ENCODE assay signal across 9 mouse cellular contexts in genomic region chr5:135395826-135396225, GRCm38 (mm10). TPM values are rescaled to one million over a fixed set of nuclear protein-coding genes. Genes with fewer than 3 reads are reported as not detected.
DNase-seq lines count a peak whose midpoint lies in the region; ATAC-seq and TF ChIP-seq lines count a peak whose summit lies in the region.
"Had no signal": no experiment of that assay in that cellular context is flagged by ENCODE, and none has a peak within 500 bp of the region (broad histone marks: within the 10 kb centered on the region; RNA-seq: fewer than 3 reads in every experiment).

No protein-coding gene starts in this region.

- peaks cover 12% of the 10 kb centered on the region for H3K36me3 ChIP-seq in forebrain, postnatal 0 days (ENCODE audit: insufficient read depth)
- peaks cover 15% of the 10 kb centered on the region for H3K36me3 ChIP-seq in forebrain, embryonic 15.5 days
- peaks cover 6% of the 10 kb centered on the region; the same call in 1 of the 2 replicates for H3K36me3 ChIP-seq in liver, adult 2 months (ENCODE audit: control insufficient read depth, insufficient read depth, low read length)

- no peaks in the 10 kb centered on the region for H3K9me3 ChIP-seq in forebrain, postnatal 0 days (ENCODE audit: low read length)
- H3K9me3 ChIP-seq in forebrain, embryonic 15.5 days, result no peaks in the 10 kb centered on the region

- peaks cover 7% of the 10 kb centered on the region; the same call in 1 of the 2 replicates for H3K79me2 ChIP-seq in liver, adult 2 months (ENCODE audit: control insufficient read depth, insufficient read depth, low read length)

- ATAC-seq in forebrain, postnatal 0 days, result no peak
- no peak for ATAC-seq in forebrain, embryonic 15.5 days (replicated peaks)
- ATAC-seq in monocyte, adult 5-6 weeks (replicated peaks; ENCODE audit: insufficient number of reproducible peaks, low FRiP score, low TSS enrichment, poor library complexity, severe bottlenecking), result no peak; the same call in 1 of the 2 replicates

- no peaks in the 10 kb centered on the region for H3K27me3 ChIP-seq in forebrain, postnatal 0 days (ENCODE audit: insufficient read depth, low read length)
- no peaks in the 10 kb centered on the region for H3K27me3 ChIP-seq in forebrain, embryonic 15.5 days
- no peaks in the 10 kb centered on the region for H3K27me3 ChIP-seq in liver, adult 2 months (ENCODE audit: control insufficient read depth, insufficient read depth, low read length)

- H3K4me2 ChIP-seq in forebrain, postnatal 0 days (ENCODE audit: low read depth), result no peak overlapping the region
- no peak overlapping the region for H3K4me2 ChIP-seq in forebrain, embryonic 15.5 days (replicated peaks)

- H3K9ac ChIP-seq in forebrain, postnatal 0 days, result no peak overlapping the region
- H3K9ac ChIP-seq in forebrain, embryonic 15.5 days (replicated peaks), result no peak overlapping the region
- no peak overlapping the region for H3K9ac ChIP-seq in liver, adult 2 months (ENCODE audit: low read depth, low read length)

- H3K4me3 ChIP-seq in forebrain, postnatal 0 days (ENCODE audit: low read depth, low read length), result no peak overlapping the region
- no peak overlapping the region for H3K4me3 ChIP-seq in forebrain, embryonic 15.5 days
- no peak overlapping the region for H3K4me3 ChIP-seq in liver, adult 2 months (ENCODE audit: insufficient read depth, low read depth, low read length)

- H3K27ac ChIP-seq in forebrain, postnatal 0 days (ENCODE audit: low read depth, low read length), result no peak overlapping the region
- H3K27ac ChIP-seq in forebrain, embryonic 15.5 days (replicated peaks), result no peak overlapping the region
- no peak overlapping the region for H3K27ac ChIP-seq in liver, adult 2 months (replicated peaks; ENCODE audit: insufficient read depth, low read depth, low read length)

- 49% methylated on average over 5 of the region's 5 CpGs for WGBS in forebrain, postnatal 0 days
- 55% methylated on average over 5 of the region's 5 CpGs for WGBS in forebrain, embryonic 15.5 days
- WGBS in liver, adult 2 months, result 62% methylated on average over 5 of the region's 5 CpGs

- peak; percentile 76 for TF ChIP-seq CTCF in forebrain, postnatal 0 days (IDR thresholded peaks at IDR 0.05; ENCODE audit: low read depth)
- peak; percentile 58 for TF ChIP-seq CTCF in liver, adult 2 months (IDR thresholded peaks at IDR 0.05; ENCODE audit: low read depth, low read length)

- H3K4me1 ChIP-seq in forebrain, postnatal 0 days (ENCODE audit: insufficient read depth), result peaks cover 11% of the 10 kb centered on the region; the same call in 1 of the 2 replicates
- peaks cover 18% of the 10 kb centered on the region for H3K4me1 ChIP-seq in forebrain, embryonic 15.5 days
- H3K4me1 ChIP-seq in liver, adult 2 months (ENCODE audit: control insufficient read depth, insufficient read depth, low read length), result peaks cover 13% of the 10 kb centered on the region

- TF ChIP-seq POLR2A in liver, adult 2 months (IDR thresholded peaks at IDR 0.05; ENCODE audit: extremely low read depth, insufficient read depth, low read length), result no peak

- peak; percentile 57 for DNase-seq in forebrain, postnatal 0 days
- DNase-seq in right cerebral cortex, adult 2 months (ENCODE audit: low spot score in 2 of 2), result peak; percentile 46 to 47
- no peak for DNase-seq in right cerebral cortex, postnatal 25 days
- peak; percentile 63 for DNase-seq in embryo, embryonic 11 days
- DNase-seq in liver, adult 2 months (ENCODE audit: extremely low read depth, low read depth, low spot score), result peak; percentile 44
- DNase-seq in spleen, postnatal 10 days (ENCODE audit: low spot score in 2 of 2), result peak; percentile 32 to 70

RNA-seq across cellular contexts. Expression of gene Pom121, which starts 1.5 kb away (rescaled TPM):
- total RNA-seq in forebrain, postnatal 0 days (2014; rRNA removed), result 6.0 and 9.9 TPM in 2 replicates
- 6.0 and 8.1 TPM in 2 replicates for polyA plus RNA-seq in forebrain, postnatal 0 days (2015; fragmentation: Nextera tagmentation; extraction: Ambion mirVana)
- polyA plus RNA-seq in forebrain, embryonic 15.5 days (2015; fragmentation: Nextera tagmentation; extraction: Ambion mirVana), result 13.2 and 13.7 TPM in 2 replicates
- total RNA-seq in liver, adult 2 months (2014; rRNA removed), result 0.92 and 2.0 TPM in 2 replicates
- 5.7 and 6.0 TPM in 2 replicates for polyA plus RNA-seq in liver, adult 2 months (2012; rRNA removed)
- total RNA-seq in monocyte, adult 5-6 weeks (2017), result 4.1 to 8.7 TPM (median 4.4 TPM) in 3 replicates

RNA-seq across cellular contexts. Expression of gene Nsun5, which starts 26.1 kb away (rescaled TPM):
- total RNA-seq in forebrain, postnatal 0 days (2014; rRNA removed), result 20.2 and 29.5 TPM in 2 replicates
- polyA plus RNA-seq in forebrain, postnatal 0 days (2015; fragmentation: Nextera tagmentation; extraction: Ambion mirVana), result 19.5 and 20.4 TPM in 2 replicates
- 40.3 and 40.7 TPM in 2 replicates for polyA plus RNA-seq in forebrain, embryonic 15.5 days (2015; fragmentation: Nextera tagmentation; extraction: Ambion mirVana)
- 7.7 and 10.7 TPM in 2 replicates for total RNA-seq in liver, adult 2 months (2014; rRNA removed)
- 16.4 and 23.7 TPM in 2 replicates for polyA plus RNA-seq in liver, adult 2 months (2012; rRNA removed)
- total RNA-seq in monocyte, adult 5-6 weeks (2017), result 6.6 to 14.9 TPM (median 14.8 TPM) in 3 replicates

RNA-seq across cellular contexts. Expression of gene Trim50, which starts 42.7 kb away (rescaled TPM):
- total RNA-seq in forebrain, postnatal 0 days (2014; rRNA removed), result not detected in 2 replicates
- not detected in 2 replicates for polyA plus RNA-seq in forebrain, postnatal 0 days (2015; fragmentation: Nextera tagmentation; extraction: Ambion mirVana)
- polyA plus RNA-seq in forebrain, embryonic 15.5 days (2015; fragmentation: Nextera tagmentation; extraction: Ambion mirVana), result not detected in 2 replicates
- not detected in 2 replicates for total RNA-seq in liver, adult 2 months (2014; rRNA removed)
- polyA plus RNA-seq in liver, adult 2 months (2012; rRNA removed), result not detected in 2 replicates
- total RNA-seq in monocyte, adult 5-6 weeks (2017), result not detected in 3 replicates
- total RNA-seq: layer of hippocampus, postnatal 14 days had no signal

RNA-seq across cellular contexts. Expression of gene Fkbp6, which starts 46.0 kb away (rescaled TPM):
- not detected in 2 replicates for total RNA-seq in forebrain, postnatal 0 days (2014; rRNA removed)
- polyA plus RNA-seq in forebrain, postnatal 0 days (2015; fragmentation: Nextera tagmentation; extraction: Ambion mirVana), result 0.18 TPM in 1 of 2 replicates, not detected in the other
- polyA plus RNA-seq in forebrain, embryonic 15.5 days (2015; fragmentation: Nextera tagmentation; extraction: Ambion mirVana), result 0.18 TPM in 1 of 2 replicates, not detected in the other
- not detected in 2 replicates for total RNA-seq in liver, adult 2 months (2014; rRNA removed)
- not detected in 2 replicates for polyA plus RNA-seq in liver, adult 2 months (2012; rRNA removed)
- not detected in 3 replicates for total RNA-seq in monocyte, adult 5-6 weeks (2017)
- total RNA-seq: layer of hippocampus, postnatal 14 days had no signal
